1 mouse cellular context compared by ENCODE assay signal in the genomic region with DNA sequence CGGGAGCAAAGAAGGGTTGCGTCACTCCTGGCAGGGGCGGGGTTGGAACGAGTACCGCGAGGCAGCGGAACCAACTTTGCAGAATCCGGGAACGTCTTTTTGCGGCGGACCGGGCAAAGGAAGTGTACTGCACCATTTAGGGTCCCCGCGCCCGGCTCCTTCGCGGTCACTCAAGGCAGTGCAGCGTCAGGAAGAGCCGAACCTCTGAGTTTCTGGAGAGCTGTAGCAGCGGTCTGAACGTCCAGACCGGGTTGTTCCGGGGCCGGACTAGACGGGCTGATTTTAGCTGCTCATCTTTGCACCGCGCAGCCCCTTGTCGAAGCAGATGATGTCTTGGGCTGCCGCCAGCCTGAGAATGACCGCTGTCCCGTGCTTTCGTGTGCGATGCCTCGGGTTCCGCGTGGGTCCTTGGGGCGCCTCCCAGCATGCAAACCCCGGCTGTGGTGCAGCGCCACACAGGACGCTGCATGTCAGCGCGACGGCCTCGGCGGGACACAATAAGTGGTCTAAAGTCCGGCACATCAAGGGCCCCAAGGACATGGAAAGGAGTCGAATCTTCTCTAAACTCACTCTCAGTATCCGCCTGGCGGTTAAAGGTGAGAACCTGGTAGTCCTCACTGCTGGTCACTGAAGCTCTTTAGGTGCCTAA.
A peak's percentile ranks its signal among the peaks of the same experiment; 100 is the strongest.
TF ChIP-seq lines count a peak whose summit lies in the region.

A gene (plus strand): TSS at position 139 of the 649 bp plus-strand sequence.

TF ChIP-seq in CH12.LX, 34 proteins besides CTCF, POLR2A, EP300 and RAD21 (continued from another document):
- TF ChIP-seq USF1 (IDR thresholded peaks at IDR 0.05; ENCODE audit: low read depth, low read length) (no peak), ZMIZ1 (IDR thresholded peaks at IDR 0.05; ENCODE audit: low read depth, low read length) (peak; percentile 94), TCF12 (IDR thresholded peaks at IDR 0.05; ENCODE audit: low read depth, low read length) (peak; percentile 97), KAT2A (IDR thresholded peaks at IDR 0.05; ENCODE audit: insufficient replicate concordance, low read length) (peak; percentile 98), HCFC1 (IDR thresholded peaks at IDR 0.05; ENCODE audit: low read depth, low read length) (peak; percentile 100), IRF4 (IDR thresholded peaks at IDR 0.05; ENCODE audit: low read depth, low read length) (peak; percentile 91), ZKSCAN1 (IDR thresholded peaks at IDR 0.05; ENCODE audit: borderline replicate concordance, low read depth, low read length) (no peak), ELF1 (IDR thresholded peaks at IDR 0.05; ENCODE audit: low read depth, low read length) (peak; percentile 89), RCOR1 (conservative IDR thresholded peaks at IDR 0.05; ENCODE audit: low read depth, low read length) (no peak; the same call in 1 of the 2 replicates), POLR2AphosphoS2 (IDR thresholded peaks at IDR 0.05; ENCODE audit: low read depth, low read length) (peak; percentile 73), MAX (IDR thresholded peaks at IDR 0.05; ENCODE audit: low read length) (peak; percentile 94), SMC3 (IDR thresholded peaks at IDR 0.05; ENCODE audit: low read depth, low read length) (peak; percentile 5), ZC3H11A (IDR thresholded peaks at IDR 0.05; ENCODE audit: low read depth, low read length) (no peak), CHD2 (IDR thresholded peaks at IDR 0.05; ENCODE audit: low read length) (peak; percentile 93), ZNF384 (IDR thresholded peaks at IDR 0.05; ENCODE audit: low read depth, low read length) (no peak), PAX5 (IDR thresholded peaks at IDR 0.05; ENCODE audit: low read length) (no peak), JUND (conservative IDR thresholded peaks at IDR 0.05; ENCODE audit: low read depth, low read length) (no peak), MAFK (IDR thresholded peaks at IDR 0.05; ENCODE audit: insufficient replicate concordance, low read length) (peak; percentile 32; the same call in 1 of the 2 replicates), TBP (conservative IDR thresholded peaks at IDR 0.05; ENCODE audit: low read depth, low read length) (peak; percentile 82), ETS1 (conservative IDR thresholded peaks at IDR 0.05; ENCODE audit: low read depth, low read length) (peak; percentile 60), MEF2A (IDR thresholded peaks at IDR 0.05; ENCODE audit: borderline replicate concordance, low read depth, low read length) (peak; percentile 92)
